Mouse (Mus musculus): Measurements from ENCODE around the gene Mmp28.

Gene Mmp28

DNA sequence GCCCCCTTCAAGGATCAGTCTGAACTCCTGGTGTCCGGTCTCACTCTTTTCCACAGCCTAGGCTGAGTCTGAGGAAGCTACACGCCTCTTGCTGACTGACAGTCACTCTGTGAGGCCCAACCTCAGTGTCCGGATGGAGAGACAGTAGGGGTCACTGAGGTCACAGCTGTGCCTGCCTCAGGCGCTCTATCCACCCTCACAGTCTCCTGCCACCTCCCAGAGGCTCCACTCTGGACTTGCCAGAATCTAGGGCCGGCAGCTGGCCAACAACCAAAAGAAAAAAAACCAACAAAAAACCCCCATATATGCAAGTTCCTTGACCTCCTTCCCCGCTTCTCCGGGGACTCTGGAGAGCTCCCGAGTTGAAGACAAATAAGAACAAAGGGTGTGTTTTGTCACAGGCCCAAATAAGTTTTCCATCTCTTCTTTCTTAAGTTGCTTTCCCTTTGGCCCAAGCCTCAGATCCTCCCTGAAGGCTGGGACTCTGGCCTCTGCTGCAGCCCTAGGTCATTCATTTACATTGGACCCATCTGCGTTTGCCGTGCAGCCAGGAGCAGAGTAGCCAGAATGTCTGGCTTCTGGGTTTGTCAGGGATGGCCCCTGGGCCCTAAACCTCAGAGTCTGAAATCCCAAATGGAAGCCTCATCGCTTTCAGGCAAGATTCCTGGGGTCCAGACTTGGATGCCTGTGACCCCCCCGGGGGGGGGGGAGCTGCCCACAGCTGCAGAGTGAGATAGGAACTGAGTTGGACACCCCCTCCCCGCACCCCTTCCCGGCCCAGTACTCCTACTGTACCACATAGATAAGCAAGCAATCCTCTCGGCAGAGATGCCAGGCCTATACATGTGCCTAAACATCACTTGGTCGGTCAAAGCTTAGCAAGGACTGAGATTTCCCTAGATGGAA, 14.6 kb downstream of the Mmp28 start:
- DNase-seq (ENCODE audit: low read depth in 2 of 2, low spot score in 2 of 2) = no peak

DNA sequence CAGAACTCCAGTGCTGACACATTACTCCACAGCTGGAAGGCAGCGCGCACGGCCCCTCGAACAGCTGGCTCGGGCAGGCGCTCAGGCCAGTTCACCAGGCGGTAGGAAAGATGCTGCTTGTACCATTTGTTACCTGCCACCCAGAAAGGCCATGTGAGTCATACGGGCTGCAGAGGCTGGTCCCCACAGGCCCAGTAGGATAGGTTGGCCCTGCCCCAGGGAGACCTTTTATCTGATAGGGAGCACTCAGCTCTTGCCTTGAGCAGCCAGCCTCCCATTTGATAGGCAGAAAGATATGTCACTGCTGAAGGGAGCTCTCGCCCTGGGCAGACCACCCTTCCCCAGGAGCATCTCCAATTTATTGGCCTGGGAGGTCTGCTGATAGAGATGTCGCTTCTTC, 15.3 kb downstream of the Mmp28 start:
- DNase-seq (ENCODE audit: low read depth in 2 of 2, low spot score in 2 of 2) = no peak

DNA sequence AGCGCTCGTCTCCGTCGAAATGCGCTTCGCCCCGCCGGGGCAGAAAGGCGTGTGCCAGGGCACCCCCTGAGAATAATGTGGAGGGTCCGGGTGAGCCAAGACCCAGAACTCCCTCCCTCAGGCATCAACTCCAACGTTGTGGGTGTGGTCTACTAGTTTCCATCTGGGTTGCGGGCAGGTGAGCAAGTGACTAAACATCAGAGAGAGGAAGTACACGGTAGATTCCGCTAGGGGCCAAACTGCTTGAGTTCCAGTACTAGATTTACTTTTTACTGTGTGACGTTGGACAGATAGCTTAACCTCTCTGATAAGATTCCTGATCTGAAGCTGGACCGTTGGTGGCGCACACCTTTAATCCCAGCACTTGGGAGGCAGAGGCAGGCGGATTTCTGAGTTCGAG, 17.9 kb downstream of the Mmp28 start:
- peak in 1 of 2 experiments; percentile 29 for DNase-seq (ENCODE audit: low read depth in 2 of 2, low spot score in 2 of 2)

DNA sequence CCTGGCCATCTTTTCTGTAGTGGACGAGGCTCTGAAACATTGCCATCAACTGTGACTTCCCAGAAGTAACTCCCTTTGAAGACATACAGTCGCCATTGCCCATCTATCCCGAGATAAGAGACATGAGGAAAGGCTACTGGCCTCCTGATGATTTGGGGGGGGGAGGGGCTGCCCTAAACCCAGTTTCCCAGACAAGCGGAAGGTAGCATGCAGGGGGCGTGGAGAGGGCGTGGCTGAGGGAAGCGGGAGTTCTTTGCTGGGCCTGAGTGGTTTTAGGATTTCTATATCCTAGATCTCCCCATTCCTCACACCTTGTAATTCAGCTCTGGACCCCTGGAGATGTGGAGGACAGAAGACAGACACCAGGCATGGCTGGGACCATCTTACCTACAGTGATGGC, 19.0 kb downstream of the Mmp28 start:
- no peak for DNase-seq (ENCODE audit: low read depth in 2 of 2, low spot score in 2 of 2)

DNA sequence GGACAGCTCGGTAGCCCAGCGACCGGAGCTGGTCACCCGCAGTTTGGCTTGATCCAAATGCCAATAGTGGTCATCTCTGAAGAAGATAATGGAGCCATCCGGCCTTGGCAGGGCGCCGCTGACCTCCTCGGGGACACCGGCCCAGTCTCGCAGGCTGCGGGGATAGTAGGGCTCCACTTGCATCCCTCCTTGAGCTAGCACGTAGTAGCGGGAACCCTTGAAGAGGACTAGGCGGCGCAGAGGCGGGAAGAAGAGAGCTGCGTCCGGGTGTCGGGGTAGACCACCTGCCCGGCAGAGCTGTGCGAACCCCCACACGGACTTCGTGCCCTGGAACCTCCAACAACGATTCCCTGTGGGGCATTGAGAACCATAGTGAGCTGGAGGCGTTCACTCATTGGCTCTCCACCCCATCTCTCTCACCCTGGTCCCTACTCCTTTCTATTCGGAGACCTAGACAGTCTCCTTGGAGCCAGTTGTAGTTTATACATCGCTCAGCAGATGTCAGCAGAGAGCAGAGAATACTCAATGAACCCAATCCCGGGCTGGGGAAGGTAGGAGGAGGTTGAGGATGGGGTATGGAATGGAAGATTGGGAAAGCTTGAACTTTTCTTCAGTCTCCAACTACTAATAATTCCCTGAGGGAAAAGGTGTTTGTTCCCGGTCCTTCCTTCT, 20.1 kb downstream of the Mmp28 start:
- DNase-seq (ENCODE audit: low read depth in 2 of 2, low spot score in 2 of 2) = peak; percentile 39 to 56

DNA sequence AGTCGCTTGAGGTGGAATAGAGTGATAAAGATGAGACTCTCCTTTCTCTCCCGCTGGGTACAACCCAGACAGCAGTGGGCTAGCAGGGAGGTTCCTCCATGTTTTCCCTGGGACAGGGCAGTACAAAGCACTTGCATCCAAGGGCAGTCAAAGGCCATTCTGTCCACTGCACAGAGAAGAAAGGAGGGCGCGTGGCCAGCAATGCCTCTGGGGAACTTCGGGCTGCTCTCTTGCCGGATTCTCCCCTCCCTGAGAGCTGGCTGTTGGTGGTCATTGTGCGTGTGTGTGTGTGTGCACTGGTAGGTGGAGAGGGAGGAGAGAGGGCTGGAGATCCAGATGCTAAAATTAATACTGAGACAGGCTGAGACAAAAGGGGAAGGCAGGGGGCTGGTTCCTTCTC, 21.6 kb downstream of the Mmp28 start:
- DNase-seq (ENCODE audit: low read depth in 2 of 2, low spot score in 2 of 2) = no peak

DNA sequence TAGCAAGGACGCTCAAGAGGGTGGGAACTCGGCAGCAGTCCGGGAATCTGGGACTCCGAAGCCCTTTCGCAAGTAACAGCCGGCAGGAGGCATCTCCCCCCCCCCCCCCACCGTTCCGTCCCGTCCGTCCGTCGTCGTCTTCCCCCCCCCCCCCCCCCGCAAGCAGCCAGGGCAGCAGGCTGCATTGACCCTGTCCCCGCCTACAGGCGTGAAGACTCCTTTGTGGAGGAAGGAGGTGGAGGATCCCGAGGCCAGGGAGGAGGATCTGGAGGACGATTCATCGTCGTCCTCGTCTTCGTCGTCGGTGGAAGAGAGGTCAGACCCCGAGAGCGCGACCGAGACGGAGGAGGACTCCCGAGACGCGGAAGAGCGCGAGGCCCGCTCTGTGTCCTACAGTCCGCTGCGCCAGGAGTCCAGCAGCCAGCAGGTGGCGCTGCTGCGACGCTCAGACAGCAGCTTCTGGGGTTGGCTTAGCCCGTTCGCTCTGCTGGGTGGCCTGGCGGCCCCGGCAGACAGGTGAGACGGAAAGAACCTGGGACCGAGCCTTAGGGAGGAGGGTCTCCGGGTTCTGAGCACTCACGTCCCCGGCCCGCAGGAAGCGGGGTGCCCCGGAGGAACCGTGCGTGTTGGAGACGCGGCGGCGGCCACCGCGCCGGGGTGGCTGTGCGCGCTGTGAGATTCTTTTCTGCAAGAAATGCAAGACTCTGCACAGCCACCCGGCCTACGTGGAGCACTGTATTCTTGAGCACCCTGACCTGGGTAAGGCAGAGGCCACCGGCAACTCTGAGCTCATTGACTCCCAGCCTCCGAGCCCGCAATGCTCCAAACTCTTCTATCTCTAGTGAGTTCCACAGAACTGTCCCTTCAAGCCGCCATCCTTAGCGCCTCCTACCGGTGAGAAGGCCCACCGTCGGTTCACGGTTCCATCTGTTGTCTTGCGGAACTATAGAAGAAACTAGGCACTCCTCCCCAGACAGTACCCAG, 22.5 kb downstream of the Mmp28 start:
- DNase-seq (ENCODE audit: low read depth in 2 of 2, low spot score in 2 of 2) = peak; percentile 78 to 89

DNA sequence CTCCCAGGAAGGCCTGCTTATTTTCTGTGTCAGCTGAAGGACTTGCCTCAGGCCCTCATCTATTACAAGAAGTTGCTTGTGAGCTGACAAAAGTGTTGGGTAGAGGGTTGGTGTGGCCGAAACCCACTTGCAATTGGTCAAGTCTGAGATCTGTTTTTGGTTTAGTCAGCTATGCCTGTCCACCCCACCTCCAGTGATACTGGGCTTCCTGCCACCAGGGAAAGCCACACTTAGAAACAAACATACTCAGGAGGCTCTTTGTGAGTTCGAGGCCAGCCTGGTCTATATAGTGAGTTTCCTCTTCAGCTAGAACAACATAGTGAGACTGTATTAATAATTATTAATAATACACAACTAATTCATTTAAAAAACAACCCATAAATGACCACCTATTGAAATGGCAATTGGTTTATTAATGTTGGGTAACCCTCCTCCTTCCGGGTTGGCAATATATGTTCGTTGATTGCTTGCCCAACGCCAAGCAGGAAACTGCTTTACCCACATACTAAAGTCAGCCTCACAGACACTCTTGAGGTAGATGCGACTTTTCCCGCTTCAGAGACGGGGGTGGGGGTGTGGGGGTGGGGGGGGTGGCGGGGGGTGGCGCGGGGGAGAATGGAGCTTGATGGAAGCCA, 23.3 kb downstream of the Mmp28 start:
- no peak for DNase-seq (ENCODE audit: low read depth in 2 of 2, low spot score in 2 of 2)

DNA sequence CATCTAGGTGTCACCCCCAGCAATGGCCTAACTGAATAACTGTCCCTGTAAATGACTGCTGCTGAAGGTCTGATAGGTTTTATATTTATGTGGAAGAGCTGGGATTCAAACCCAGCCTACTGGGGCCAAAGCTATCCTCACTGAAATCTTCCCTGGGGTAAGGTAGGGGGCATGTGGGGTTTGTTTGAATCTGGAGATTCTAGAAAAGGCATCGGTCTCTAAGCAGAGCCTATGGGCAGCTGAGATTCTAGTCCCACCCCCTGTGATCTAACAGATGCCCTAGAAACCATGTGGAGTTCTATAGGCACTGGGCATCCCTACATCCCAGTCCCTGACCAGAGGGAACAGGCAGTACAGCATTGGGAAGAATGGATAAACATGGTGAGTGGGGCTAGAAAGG, 25.5 kb downstream of the Mmp28 start, which contains the start of gene 1700020L24Rik:
Gene 1700020L24Rik (plus strand): TSS at position 301 of the 400 bp plus-strand sequence.
- DNase-seq (ENCODE audit: low read depth in 2 of 2, low spot score in 2 of 2) = no peak

DNA sequence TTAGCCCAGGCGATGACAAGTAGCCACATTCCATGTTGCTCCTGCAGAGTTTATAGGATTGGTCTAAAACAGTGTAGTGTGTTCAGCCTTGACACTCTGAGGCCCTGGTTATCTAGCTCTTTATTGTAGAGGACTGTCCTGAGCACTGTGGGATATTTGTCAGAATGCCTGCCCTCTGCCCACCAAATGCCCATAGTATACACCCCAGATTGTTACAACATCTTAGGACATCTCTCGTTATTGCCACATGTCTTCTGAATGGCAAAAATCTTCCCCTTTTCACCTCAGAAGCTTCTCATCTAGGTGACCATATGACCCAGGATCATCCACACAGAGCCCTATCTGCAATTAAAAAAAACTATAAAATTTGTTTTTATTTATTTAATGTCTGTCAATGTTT, 30.3 kb downstream of the Mmp28 start:
- no peak for DNase-seq (ENCODE audit: low read depth in 2 of 2, low spot score in 2 of 2)

DNA sequence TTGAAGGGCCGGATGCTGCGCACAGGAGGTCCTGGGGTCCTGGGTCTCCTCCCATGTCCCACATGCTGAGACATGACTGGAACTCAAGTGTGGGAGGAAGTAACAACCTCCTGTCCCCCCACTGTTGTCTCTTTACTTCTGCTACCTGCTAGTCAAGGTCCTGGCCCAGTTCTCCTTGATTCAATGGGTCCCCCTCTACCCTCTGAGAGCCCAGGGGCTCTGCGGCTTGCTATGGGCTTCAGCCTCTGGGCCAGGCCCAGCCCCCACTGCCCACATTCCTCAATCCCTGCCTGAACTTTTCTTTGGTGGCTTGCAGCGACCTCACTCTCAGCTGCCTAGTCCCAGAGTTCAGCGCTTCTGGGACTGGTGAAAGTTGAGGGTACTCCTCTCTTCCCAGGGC, 33.5 kb downstream of the Mmp28 start, which contains the start of gene Gas2l2:
Gene Gas2l2 (minus strand): TSS at position 101 of the 400 bp plus-strand sequence.
- no peak for DNase-seq (ENCODE audit: low read depth in 2 of 2, low spot score in 2 of 2)

DNA sequence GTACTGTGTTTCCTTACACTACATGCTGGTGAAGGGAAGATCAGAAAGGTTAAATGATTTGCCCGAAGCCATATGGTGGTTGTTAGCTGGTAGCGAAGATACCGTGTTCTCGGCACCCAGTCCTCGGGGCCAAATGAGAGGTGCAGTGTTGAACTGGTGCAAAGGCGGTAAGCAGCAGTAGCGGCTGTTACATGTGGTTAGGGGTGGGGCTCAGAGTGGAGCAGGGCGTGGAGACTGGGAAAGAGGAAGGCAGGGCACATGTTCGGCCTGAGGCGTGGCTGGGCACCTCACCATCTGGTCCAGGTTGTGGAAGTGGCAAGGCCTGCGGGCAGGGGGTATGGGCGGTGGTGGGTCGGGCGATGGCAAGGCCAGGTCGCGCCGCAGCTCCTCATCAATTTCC, 35.9 kb downstream of the Mmp28 start:
- no peak for DNase-seq (ENCODE audit: low read depth in 2 of 2, low spot score in 2 of 2)

DNA sequence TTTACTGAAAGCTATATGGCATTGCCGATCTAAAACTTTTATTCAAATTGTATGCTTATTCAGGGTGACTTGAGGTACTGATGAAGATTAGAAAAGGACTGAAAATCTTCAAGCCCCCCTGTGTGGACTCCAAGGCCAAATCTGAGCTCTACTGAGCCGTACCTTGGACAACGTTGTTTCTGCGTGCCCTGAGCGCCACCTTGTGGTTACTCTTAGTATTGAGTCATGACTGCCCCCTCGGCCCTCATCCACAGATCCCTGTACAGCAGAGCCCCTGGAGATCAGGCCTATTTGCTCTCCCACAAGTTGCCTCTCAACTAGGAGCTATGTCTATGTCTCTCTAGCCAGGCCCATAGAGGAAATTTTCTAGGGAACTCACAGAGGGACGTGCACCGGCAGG, 38.2 kb downstream of the Mmp28 start:
- peak; percentile 69 for DNase-seq (ENCODE audit: low read depth in 2 of 2, low spot score in 2 of 2)

DNA sequence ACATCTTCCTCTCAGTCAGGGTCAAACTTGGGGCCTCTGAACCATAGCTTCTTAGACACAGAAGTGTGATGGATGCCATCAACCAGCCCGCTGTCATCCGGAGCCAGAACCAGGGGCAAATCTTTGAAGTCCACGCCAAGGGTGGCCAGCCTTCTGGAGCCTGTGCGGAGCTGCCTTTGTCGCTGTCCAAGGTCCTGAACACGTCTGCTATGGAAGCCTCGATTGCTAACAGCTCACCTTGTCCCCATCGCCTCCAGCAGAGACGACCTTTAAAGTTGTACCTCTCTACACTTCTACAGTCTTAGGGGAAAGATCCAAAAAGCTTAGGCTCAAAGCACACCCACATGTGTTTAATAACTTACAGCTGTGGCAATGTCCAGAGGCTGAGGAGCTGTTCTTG, 41.6 kb downstream of the Mmp28 start:
- peak in 1 of 2 experiments; percentile 39 for DNase-seq (ENCODE audit: low read depth in 2 of 2, low spot score in 2 of 2)

DNA sequence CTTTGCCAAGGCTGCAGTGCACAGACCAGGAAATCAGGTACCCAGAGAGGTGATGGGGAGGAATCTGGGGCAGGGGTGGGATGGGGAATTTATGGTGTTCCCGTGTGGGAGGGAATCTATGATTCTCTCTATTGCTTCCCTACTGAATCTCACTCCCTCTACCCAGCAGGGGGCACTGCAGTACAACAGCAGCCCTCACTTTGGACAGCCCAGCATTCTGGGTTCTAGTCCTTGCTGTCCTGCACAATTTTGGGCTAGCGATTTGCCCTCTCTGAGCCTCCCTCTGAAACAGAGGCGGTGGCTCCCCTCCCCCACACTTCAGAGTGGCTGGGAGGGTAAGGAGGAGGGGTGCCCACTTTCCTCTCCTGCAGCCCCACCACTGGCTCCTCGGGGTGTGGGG, 42.5 kb downstream of the Mmp28 start:
- no peak for DNase-seq (ENCODE audit: low read depth in 2 of 2, low spot score in 2 of 2)

DNA sequence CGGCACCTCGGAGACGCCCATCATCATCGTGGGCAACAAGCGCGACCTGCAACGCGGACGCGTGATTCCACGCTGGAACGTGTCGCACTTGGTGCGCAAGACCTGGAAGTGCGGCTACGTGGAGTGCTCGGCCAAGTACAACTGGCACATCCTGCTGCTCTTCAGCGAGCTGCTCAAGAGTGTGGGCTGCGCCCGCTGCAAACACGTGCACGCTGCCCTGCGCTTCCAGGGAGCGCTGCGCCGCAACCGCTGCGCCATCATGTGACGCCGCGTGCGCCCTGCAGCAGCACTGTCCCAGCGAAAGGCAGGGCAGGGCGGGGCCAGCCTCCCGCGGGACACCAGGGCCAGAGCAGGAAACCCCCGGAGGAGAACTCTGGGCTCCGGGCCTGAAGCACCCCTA, 44.3 kb downstream of the Mmp28 start:
- no peak for DNase-seq (ENCODE audit: low read depth in 2 of 2, low spot score in 2 of 2)

DNA sequence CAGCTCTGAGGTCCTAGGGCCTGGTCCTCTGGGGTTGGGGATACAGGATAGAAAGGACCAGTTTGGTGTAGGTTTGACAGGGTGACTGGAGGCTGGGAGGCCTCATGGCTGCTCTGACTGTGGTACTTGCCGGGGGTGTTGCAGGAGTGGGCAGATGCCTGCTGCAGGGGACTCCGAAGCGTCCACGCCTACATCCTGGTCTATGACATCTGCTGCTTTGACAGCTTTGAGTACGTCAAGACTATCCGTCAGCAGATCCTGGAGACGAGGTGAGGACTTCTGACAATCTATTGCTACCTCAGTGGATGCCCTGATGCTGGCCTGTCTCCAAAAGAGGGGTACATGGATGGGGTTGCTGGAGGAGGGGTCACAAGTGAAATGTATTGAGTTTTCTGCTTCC, 45.2 kb downstream of the Mmp28 start:
- no peak for DNase-seq (ENCODE audit: low read depth in 2 of 2, low spot score in 2 of 2)

DNA sequence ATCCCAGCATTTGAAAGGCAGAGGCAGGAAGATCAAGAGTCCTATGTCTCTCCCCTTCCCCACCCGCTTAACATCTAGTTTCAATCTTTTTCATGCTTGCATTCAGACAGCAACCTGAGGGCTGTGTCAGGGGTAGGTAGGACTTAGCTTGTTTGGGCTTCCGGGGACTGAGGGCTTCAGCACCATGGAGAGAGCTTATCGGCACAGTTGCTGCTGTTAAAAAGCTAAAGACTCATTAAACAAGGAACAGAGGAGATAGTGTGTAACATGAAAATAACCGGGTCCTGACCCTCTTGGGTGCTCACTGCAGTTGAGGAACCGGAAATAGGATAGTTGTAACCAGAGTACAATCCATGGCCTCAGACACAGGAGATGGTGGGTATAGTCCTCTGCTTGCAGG, 45.8 kb downstream of the Mmp28 start:
- DNase-seq (ENCODE audit: low read depth in 2 of 2, low spot score in 2 of 2) = no peak

DNA sequence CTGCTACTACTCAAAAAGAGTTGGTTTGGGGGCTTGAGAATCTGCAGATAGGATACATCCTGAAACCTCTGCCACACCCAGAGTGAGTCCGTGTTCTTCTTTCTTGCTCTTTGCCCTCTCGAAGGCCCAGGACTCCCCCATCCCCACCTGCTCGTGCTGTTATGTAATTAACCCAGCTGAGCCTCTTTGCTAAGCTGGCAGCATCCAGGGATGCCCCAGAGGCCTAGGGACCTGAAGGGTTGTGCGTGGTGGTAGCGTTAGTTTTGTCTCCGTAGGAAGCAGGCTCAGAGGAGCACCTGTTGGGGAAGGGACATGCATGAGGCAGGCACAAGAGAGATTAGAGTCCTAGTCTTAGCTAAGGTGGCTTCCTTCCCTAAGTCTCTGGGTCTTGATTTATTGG, 52.4 kb downstream of the Mmp28 start:
- no peak for DNase-seq (ENCODE audit: low read depth in 2 of 2, low spot score in 2 of 2)

DNA sequence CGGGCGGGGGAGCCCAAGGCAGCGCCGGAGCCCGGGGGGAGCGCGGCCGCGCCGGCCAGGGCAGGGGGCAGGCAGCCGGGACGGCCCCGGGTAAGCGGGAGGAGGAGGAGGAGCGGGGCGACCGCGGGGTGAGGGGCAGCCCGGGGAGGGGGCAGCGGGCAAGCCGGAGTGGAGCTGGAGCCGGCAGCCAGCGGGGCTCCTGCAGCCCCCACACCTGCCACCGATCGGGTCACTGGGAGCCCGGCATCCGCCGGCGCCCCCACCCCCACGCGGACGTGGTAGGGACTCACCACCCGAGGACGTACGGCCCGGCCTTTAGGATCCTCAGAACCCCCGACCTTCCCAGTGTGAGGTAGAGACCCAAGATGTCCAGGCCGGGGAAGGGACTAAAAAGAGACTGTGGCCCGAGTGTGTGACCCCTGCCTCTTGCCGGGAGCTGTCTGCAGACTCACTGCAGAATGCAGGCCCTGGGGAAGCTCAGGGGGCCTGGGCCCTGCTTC, 53.0 kb downstream of the Mmp28 start:
- DNase-seq (ENCODE audit: low read depth in 2 of 2, low spot score in 2 of 2) = no peak
